Mouse (Mus musculus) common myeloid progenitor, adult 5-6 weeks (primary cell): ENCODE measurements around the gene Dab2ip. TPM values are rescaled to one million over a fixed set of nuclear protein-coding genes. Genes with fewer than 3 reads are reported as not detected.

Experiments
- ATAC-seq: replicated peaks from 2 replicates; pipeline ENCODE4 v1.8.0; 2016; ENCODE audit warnings: low read depth, mild to moderate bottlenecking, moderate TSS enrichment, inconsistent platforms; ENCODE audit not compliant: poor library complexity, severe bottlenecking
- total RNA-seq: library from RNA; stranded (forward); fragments of 200-1000, 187-1606 nt; gene quantifications from 2 replicates; pipeline ENCODE4 v1.2.3, GENCODE M21; 2017

Dab2ip gene
- 4.2 and 10.1 TPM in 2 replicates for total RNA-seq

DNA sequence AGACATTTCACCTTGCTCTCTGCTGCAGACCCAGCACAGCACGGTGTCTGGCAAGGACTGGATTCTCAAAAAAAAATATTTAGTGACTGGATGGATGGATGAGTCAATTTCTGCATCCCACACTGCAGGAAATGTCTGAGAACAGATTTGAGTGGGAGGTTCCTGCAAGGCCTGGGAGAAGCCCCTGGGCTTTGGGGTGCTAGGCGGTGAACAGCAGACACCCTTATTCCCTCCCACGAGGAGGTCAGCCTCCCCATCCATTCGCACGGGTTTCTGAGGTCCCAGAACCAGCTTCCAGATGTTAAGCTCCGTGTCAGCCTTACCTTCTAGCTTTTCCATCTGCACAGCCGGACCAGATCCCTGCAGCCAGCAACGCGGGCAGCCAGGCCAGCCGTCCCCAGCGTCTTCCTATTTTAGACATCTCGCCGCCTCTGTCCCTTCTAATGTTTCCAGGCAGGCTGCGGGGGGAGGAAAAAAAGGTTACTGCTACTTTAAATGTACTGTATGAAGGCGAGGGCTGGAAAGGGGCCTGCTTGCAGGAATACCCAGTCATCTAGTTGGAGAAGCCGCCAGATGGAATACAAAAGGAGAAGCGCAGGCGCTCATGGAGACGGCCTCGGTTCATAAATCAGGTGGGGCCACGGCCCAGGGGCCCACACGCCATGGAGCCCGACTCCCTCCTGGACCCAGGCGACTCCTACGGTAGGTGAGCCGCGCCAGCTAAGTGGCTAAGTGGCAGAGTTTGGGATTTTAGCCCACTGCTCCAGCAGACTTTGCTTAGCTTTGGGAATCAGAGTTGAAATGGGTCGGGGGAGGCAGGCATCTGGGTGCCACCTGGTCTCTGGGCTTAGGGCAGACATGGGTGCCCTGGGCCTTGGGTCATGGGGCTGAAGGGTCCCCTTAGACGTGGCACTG is at the start of gene Dab2ip:
Dab2ip (plus strand) TSS at position 356 of the 915 bp plus-strand sequence.
- ATAC-seq, result no peak

DNA sequence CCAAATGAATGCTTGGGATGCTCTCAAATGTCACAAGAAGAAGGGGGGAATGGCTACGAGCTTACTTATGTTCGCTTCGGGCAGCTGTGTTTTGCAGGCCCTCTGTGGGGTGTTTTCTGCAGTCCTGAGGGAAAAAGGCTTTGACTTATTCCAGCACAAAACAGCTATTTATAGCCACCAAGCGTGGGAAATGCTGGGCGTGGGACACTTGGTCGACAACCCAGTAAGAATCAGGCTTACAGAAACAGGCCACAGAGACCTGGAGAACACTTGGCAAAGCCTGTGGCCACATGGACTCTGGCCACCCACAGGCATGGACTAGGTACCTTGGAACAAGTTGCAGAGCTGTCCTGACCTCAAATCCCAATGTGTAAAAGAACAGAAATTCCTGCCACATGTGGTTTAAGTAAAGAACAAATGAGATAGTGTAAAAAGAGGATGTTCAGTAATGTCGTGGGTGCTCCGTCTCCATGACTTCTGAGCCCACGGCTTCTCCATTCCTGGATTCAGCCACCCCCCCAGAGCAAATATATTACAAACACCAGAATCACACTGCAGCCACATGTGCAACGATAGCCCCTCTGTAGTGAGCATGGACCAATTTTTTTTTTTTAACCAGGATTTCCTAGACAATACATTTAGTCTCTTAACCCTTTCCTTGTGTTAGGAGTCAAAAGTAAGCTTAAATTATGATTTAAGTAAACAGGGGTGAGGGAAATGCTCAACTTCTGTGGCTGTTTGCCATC is 49.3 kb upstream of the Dab2ip start:
- ATAC-seq, result no peak

DNA sequence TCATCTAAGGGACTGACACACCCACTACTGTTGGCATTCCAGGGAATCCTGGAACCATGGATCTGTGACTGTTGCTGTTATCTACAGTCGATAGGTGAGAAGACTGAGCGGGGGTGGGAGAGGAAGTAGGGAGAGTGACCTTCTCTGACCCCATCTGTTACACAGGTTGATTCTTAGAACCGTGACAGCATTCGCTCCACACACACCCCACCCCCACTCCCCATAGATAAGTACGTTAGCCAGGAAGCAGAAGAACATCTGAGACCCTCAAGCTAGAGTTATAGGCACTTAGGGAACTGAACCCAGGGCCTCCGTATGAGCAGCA is 48.8 kb upstream of the Dab2ip start:
- no peak for ATAC-seq

DNA sequence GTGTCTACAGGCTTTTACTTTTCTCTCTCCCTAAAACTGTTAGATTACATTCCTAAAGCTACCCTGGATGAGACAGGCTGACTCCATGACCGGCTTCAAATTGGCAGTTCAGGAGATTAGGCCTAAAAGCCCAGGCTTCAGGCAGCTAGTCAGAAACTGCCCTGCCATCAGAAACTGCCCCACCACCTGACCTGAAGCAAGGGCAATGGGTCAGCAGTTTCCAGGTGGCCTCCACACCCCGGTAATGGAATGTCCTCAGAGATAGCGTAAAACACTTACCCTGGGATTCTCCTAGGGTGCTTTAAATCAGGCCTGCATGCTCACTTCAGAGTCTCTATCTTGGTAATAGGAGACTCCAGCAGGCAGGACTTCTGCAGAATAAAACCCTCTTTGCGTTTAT is 48.2 kb upstream of the Dab2ip start:
- ATAC-seq, result no peak

DNA sequence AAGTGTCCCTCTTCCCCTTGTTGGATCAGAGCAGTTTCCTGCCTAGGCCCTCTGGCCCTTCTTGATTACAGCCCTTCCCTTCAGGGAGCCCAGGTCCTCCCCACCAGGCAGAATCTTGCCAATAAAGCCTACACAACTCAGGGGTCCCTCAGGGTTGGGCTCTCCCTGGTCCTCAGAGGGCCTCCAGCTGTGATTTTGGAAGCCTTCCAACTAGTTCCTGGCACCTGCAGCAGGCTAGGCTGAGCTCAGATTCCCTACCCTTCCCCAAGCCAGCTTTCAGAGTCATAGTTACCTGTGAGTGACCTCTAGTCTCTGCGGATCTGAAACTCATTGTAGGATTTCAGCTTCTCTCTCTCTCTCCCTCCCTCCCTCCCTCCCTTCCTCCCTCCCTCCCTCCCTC is 47.1 kb upstream of the Dab2ip start:
- ATAC-seq, result no peak

DNA sequence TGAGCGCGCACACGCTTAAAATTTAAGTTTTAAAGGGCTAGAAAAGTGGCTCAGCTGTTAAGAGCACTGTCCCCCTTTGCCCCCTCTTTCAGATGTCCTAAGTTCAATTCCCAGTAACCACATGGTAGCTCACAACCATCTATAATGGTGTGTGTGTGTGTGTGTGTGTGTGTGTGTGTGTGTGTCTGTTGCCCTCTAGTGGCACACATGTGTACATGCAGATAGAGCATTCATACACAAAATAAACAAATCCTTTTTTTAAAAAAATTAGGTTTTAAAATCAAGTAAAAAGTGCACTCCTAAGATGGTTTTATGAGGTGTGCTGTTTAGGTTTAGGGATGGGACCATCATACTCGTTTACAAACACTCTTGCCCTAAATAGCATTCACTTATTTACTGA is 45.8 kb upstream of the Dab2ip start:
- no peak for ATAC-seq

DNA sequence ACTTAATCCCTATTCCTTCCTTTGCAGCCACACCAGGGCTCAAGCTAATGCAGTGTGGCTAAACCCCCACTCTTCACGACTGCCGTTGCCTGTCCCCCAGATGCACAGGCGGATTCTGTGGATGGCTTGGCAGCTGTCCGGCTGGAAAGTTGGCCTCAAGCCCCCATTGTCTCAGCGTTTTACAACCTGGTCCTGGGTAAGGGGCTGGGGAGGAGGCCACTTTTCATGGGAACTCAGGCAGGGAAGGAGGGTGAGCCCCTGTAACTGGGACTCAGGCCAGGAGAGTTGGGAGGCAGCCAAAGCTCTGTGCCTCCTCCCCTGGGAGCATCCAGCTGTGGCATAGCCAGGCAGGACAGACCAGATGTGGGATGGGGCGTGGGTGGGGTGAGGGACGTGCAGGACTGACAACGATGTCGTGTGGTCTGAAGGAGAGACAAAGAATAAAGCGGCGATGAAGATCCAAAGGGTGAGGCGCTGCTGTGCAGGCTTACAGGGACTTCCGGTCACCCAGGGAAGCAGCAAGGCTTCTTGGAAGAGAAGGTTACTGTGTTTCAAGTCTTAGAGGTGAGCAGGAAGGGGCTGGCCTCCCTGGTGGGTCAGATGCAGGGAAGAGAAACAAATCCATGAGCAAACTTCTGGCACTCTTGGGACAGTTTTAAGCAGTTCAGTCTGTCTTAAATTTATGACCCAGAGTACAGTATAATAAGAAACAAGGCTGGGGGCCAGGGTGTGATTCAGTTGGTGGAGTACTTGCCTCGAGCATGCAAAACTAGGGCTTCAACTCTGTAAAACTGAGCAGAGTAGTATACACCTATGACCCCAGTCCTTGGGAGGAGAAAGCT is 43.8 kb upstream of the Dab2ip start:
- no peak for ATAC-seq

DNA sequence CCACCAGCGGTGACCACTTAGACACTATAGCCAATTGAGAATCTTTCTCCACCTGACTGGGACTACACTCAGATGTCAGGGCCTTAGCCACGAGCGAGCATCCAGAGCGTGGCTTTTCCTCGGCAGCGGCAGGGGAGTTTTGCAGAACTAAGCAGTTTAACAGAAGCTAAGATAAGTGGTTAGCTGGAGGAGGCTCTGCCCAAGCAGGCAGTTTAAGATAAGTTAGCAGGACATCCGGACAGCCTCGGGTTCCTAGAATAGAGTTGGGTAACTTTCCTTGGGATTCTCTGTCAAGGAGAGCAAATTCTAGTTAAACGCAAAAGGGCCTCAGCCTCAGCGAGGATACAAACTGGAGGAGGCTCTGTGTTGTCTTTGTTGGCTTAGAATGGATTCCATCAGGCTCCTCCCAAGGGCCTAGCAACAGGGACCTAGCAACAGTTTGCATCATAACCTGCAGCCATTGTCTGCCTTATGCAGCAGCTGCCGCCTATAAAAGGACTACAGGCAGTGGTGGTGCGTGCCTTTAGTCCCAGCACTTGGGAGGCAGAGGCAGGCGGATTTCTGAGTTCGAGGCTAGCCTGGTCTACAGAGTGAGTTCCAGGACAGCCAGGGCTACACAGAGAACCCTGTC is 31.3 kb upstream of the Dab2ip start:
- peak; percentile 81 for ATAC-seq

DNA sequence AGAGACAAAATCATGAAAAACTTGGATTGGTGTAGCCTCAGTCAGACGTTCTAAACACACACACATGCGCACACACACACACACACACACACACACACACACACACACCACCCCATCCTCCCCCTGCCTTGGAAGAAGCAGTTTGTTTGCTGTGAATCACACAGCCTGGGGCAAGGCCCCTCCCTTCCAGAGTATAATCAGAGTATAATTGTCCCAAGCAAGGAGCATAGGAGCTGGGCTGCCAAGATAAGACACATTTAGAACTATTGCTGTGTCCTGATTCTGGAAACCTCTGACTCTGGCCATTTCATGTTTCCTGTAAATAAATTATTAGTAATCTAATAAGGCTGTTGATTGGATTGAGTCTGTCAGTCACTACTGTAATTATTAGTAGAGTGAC is 29.0 kb upstream of the Dab2ip start:
- peak; percentile 37; the same call in 1 of the 2 replicates for ATAC-seq

DNA sequence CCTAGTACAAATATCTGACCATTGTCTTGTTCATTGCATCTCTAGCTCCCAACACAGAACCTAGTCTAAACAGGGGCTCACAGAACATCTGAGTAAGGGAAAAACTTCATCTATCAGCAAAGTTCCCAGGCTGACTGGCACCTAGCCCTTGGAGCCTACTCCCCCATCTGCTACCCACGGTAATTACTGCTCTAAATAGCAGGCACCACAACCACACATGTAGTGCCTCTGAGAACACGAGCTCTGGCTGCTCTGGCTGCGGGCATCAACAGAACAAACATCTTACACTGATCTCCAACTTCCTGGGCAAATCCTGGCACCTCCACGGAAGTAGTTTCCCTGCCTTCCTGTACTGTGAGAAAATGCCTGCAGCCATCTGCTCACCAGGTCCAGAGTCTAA is 28.2 kb upstream of the Dab2ip start:
- no peak for ATAC-seq

DNA sequence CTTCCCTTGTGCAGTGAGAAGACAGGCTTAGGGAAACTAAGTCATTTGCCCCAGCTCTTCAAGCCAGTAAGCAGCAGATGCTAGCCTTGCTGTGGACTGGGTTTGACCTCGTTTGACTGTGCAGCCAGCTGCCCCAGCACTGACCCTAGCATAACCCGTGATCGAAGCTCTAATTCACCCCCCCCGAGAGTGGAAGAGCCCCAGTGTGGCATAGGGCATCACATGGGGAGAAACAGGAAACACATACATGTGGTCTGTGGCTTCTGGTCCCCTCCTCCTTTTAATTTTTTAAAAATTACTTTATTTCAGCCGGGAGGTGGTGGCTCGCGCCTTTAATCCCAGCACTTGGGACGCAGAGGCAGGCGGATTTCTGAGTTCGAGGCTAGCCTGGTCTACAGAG is 27.3 kb upstream of the Dab2ip start:
- ATAC-seq, result peak; percentile 33

DNA sequence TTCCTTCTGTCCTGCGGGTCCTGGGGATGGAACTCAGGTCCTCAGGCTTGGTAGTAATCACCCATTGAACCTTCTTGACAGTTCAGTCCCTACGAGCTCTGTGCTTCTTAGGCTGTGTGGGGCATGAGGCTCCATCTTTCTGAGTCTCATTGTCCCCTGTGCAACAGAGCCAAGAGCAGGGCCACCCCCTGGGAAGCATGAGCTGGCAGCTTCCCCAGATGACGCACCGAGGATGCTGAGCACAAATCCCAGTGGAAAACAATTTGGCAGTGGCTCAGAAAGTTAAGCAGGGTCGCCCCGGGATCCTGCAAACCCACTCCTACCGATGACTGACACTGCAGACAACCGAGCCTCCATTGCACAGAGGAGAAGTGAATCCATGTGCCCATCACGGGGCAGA is 24.4 kb upstream of the Dab2ip start:
- ATAC-seq, result no peak

DNA sequence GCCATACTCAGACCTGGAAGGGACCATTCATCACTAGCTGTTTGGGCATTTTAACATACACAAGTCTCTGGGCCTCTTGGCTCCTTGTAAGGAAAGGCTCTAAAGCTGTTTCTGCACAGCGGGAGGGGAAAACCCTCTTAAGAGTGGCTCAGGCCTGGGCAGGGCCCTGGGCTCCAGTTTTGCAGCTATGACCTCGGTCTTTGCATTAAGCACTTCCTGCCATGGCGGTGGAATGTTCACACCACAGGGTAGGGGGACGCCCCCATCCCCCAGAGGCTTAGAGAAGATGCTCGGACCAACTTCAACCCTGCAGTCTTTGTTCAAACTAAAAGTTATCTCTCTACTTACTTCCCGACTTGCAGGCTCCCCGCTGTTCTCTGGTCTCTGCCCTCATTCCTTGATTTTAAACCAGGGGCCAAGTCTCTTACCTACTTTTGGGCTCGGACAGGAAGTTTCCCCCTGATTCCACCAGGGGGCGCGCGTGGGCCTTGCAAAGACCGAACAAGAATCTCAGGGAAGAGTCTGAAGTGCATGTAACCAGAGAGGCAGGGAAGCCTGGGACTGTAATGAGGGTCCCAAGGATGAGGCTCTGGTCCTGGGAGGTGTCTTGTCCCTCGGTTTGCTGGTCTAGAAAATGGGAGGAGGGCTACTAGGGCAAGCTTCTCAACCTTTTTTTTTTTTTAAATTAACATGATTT is 18.6 kb upstream of the Dab2ip start:
- ATAC-seq, result peak; percentile 82

DNA sequence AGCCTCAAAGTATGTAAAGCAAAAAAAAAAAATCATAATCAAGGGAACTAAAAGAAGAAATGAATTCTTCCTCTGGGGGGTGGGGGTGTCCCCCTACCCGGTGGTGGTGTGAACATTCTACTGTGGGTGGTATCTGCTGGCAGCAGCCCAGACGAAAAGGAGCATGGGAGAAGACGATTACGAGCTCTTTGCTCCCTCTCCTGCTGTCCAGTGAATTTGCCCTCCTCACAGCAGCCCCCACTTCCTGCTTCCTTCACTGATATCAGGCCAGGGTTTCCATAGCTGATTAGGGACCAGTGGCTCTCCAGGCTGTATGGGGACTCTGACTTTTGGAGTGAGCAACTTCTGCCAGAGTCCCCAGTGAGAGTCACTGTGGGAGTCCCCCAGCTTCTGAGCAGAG is 17.3 kb upstream of the Dab2ip start:
- peak; percentile 42 for ATAC-seq

DNA sequence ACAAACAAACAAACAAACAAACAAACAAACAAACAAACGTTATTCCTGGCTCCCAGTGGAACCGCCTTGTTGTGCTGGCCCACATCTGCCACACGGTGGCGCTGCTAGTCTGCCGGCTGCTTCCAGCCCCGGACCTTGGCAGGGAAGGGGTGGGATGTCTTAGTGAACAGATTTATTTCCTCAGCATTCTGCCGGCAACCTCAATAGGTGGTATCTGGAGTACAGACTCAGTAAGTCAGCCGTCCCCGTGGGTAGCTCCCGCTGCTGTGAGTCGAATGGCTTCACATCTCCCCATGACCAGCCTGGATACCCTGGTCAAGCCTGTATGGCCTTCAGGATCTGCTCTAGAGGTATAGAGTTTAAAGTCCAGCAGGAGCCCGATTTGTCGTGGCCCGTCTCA is 13.3 kb upstream of the Dab2ip start:
- ATAC-seq, result peak; percentile 57; the same call in 1 of the 2 replicates

DNA sequence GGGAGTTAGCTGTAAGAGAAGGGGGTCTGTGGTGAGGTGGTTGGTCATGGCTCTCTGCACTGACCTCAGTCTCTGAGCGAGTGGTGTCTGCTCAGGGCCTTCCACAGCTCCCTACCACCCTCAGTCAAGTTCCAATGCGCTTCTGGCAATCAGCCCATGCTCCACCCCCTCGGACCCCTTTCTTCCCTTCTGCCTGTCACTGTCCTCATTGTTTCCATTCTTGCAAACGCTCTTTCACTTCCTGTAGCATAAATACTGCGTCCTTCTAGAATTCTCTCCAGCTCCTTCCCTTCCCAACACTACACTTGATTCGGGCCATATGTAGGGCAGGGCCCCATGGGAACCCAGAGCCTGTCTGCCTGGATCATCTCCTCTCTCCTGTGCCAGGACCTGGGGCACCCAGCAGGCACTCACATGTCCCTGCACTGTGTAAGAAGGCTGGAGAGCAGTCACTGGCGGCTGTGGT is 12.9 kb upstream of the Dab2ip start:
- ATAC-seq, result peak; percentile 24

DNA sequence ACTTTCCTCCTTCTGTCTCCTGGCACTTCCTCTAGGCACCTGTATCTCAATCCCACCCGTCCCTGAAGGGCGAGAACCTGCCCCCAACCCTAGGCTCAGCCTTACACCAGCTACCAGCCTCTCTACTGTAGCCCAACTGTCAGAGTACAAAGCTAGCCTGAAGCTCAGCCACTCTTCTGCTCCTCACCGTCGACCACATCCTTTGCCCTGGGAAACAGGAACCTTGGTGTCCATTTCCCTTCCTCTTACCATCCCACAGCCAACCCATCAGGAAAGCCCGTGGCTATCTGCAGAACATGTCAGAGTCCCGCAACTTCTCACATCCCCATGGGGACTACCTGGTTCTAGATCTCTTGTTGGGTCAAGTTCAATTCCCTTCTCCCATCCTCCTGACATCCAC is 11.6 kb upstream of the Dab2ip start:
- ATAC-seq, result peak; percentile 76

DNA sequence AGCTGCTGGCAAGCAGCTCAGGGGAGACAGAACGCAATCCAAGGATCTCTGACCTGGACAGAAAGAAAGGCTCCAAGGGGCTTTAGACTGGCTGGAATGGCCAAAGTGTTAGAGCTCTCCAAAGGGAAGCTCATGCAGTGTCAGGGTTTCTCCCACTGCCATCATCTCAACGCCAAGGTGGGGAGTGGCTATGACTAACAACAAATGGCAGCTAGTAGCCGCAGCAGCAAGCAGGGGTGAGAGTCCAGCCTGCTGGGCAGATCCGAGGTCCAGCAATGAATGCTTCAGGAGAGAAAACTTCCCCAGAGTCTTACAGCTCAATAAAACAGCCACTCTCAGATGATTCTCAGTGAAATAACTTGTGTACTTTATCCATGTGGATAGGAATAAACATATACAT is 8.9 kb upstream of the Dab2ip start:
- no peak for ATAC-seq

DNA sequence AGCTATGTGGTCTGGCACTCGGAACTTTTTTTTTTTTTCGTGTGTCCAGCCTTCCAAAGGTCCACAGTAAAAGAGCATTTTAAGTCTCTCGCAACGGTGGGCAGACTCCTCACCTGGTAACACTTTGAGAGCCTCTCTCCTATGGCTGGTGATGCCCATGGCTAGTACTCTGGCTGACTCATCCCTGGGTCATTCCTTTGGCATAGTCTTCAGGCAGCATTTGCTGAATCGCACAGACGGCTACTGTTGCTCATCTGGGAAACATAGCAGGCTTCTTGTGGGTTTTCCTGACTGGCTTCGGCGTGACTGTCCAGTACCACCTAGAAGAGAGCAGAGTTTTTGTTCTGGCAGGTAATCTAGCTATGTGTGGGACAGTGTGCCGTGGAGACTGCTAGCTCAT is 8.0 kb upstream of the Dab2ip start:
- no peak for ATAC-seq
